Mouse (Mus musculus): ENCODE data around the gene Stx8.

The Stx8 gene

DNA sequence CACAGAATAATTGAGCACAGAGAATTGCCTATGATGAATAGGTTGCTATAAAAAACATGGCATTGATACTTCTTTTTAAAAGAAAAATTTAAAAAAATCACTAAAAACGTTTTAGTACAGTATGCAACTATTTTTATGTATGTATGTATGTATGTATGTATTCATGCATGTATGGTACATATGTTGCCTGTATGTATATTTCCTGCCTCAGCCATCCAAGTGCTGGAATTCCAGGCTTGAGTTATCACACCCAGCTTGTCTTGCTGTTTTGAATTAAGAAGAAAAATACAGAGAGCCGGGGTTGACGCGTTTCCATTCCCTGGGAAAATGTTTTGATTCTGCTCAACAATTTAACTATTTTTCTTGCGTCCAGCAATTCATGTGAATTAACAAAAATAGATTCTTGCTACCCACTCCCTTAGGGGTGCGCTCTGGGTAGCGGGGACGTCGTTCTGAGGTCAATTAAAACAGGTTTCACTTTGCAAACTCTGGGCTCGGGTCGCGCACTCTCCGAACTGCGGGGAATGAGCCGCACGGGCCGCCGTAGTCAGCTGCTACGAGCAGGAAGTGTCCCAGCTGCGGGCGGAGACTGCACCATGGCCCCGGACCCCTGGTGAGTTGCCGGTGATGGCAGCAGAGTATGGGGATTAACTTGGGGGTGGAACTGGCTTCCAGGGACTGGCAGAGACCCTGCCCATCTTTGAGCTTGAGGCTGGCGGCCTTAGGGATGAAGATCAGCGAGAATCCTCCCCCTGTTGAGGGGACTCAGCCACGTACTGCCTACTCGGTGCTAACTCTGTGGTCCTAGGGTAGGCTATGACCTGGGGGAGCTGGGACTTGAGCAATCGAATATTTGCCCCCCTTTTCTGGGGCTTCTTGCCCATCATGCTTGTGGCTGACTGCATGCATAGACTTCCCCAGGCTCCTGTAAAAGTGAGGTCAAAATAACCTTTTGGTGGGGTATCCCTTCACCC, at the start of gene Stx8:
TSS of gene Stx8 (plus strand) at position 289 of the 974 bp plus-strand sequence.
- in situ Hi-C loops (cut with MboI, MseI) = no loop called here

DNA sequence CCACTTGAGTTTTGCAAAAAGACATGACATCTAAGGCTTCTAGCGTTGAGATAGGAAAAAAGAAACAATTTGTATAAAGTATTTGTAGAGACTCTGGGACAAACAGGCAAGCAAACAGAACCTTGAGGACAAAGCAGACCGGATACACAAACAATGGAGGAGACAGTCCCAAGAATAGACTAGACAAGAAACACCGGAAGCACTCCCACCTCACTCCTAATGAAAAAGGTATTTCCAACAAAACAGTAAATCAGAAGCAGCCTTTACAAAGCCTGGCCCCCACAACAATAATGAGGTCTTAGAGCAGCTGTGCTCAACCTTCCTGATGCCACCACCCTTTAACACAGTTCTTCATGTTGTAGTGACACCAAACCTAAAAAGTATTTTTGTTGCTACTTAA, 48.9 kb upstream of the Stx8 start:
- in situ Hi-C loops (cut with MboI, MseI) = no loop called here

DNA sequence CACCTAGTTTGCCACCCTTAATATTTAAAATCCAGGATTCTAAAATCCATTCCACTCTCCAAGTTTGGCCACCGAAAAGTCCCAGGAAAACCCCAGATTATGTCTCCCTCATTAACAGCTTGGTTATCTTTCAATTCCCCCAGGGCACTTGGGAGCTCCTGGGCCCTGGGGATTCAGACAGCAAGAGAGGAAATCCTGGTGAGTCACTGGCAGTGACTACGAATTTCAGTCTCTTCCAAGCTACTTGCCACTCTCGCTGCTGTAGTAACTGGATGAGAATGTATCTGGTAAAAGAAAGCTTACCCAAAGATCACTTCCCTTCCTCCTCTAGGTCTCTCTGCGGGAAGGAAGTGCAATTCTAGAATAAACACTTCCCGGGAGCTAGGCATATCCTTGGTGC, 46.4 kb upstream of the Stx8 start:
- in situ Hi-C loops (cut with MboI, MseI) = no loop called here

DNA sequence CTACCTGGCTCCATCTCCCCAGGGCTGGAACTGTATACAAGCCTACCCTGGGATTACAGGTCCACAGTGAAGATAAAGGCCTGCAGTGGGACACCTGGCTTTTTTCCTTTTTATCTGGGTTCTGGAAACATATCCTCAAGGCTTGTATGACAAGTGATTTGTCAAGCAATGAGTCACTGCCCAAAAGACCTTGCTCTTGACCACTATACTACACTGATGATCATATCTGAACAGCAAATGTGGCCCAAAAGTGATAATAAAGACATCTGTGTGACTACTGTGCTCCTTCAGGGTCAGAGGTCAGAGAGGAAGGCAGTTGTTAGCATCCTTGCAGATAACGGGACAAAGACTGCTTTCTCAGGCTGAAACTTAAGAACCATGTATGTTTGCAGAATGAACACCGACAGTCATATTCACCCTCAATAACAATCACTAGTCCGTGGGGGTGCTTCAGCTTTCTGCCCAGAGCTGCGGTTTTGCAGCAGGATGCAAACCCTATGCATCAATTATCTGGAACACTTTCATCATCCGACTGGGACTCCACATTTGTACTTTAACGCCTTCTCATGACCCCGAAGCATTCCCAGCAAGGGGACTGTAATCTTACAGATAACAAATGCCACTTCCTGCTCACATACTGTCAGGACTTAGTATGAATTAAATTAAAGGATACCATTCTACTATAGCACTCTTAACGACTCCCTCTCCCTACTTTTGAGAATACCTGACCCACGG, 45.6 kb upstream of the Stx8 start:
- in situ Hi-C loops (cut with MboI, MseI) = no loop called here

DNA sequence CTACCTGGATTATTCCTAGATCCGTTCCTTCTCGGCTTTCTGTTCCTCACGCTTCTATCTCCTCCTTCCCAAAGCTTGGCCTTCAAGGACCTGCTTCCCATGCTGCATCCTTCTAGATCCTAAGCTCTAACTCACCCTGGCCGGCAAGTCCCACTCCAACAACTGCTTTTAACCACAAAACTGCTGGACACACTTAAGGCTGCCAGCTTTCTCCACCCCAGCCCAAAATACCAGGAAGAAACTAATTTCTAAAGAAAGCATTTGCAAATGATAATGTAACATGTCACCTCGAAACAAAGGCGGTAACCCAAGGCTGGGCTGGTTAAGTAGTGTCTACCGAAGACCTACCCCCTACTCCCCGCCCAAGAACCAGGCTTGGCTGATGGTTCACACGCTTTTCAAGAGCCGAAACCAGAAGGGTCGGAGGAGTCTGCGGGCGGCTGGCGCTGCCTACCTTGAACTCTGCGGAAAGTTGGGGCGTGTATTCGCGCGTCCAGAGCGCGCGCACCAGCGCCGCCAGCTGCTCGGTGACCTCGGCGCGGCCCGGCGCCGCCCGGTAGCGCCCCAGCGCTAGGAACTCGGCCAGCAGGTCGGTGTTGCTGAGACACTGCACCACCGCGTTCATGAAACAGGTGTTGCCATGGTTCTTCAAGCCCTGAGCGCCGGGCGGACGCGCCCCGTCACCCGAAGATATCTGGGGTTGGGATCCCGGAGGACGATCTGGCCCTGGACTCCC, 44.7 kb upstream of the Stx8 start:
- in situ Hi-C loops (cut with MboI, MseI) = no loop called here

DNA sequence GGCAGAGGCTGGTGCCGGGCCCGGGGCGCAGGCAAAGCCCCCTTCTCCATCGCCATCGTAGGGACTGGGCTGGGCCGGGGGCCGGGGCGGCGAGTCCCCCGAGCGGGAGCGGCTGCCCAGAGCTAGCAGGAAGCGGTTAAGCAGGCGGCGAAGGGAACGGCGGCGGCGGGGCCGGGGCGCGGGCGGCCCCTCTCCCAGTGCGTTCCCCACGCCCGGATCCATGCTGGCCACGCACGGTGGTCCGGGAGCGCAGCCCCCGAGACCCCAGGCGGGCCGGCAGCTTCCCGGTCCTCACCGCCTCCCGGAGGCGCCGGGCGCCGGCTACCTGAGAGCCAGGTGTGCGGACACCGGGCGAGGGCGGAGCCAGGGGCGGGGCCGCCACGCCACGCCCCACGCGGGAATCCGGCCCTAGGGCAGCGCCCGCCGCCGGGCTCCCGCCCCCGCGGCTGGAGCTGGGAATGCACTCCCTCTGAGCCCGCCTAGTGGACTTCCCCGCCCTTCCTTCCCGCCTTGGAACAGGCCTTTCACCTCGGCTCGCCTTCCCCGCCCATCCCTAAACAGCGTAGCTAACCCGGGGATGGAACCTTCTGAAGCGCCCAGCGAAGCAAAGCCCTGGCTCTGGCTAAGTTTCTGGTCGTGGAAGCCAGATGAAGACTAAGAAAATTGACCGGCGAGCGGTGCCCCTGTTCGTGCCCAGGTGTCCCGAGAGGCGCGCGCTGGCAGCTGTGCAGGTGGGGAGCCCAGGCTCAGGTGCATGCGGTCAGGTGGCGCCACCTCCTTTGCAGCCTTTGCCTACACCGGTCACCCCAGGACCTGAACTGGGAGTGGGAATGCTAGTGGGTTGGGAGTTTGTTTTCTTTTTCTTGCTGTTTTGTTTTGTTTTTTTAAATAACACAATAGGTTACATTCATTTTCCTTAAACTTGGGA, 43.9 kb upstream of the Stx8 start, which contains the start of gene Usp43:
TSS of gene Usp43 (minus strand) at position 327 of the 928 bp plus-strand sequence.
- in situ Hi-C loops (cut with MboI, MseI) = no loop called here

DNA sequence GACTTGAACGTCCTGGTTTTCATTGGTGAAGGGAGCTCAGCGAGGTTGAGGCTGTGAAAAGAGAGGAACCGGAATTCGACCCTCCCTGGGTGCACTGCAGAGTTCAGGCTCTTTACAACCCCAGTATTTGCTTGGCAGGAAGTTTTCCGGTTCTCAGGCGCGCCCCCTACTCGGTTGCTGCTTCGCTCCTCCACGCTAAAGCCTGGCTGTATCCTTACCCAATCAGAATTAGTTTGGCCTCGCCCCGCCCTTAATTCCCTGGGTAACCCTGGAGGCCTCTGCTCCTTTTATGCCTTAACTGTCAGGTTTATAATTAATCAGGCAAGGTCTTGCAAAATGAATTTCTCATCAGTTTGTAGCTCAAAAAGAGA, 43.3 kb upstream of the Stx8 start:
- in situ Hi-C loops (cut with MboI, MseI) = no loop called here

DNA sequence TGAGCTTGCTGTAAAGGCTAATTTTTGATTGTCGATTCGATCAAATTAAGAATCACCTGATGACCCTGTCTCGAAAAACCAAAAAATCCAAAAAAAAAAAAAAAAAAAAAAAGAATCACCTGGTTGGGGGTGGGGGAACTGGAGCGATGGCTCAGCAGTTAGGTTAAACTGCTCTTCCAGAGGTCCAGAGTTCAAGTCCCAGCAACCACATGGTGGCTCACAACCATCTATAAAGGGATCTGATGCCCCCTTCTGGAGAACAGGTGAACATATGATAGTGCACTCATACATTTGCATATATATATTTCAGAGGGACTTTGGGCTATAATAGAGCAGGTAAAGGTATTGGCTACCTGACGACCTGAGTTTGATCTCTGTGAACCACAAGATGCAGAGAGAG, 42.3 kb upstream of the Stx8 start:
- in situ Hi-C loops (cut with MboI, MseI) = no loop called here

DNA sequence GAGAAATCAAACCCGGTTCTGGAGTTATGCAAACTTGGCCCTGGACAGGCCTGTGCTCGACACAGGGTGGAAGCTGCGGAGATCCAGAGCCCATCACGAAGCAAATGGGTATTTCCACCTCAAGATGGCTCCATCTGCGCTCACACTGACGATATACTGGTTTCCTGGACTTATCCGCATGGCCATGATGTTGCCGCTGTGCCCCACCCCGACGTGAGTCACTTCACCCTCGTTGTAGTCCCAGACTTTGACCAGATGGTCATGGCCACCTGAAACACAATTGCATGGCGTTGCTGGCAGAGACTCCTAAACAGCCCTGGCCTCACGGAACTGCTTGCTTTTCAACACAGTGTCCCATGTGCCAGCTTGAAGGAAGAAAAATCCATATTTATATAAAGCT, 41.0 kb upstream of the Stx8 start:
- in situ Hi-C loops (cut with MboI, MseI) = no loop called here

DNA sequence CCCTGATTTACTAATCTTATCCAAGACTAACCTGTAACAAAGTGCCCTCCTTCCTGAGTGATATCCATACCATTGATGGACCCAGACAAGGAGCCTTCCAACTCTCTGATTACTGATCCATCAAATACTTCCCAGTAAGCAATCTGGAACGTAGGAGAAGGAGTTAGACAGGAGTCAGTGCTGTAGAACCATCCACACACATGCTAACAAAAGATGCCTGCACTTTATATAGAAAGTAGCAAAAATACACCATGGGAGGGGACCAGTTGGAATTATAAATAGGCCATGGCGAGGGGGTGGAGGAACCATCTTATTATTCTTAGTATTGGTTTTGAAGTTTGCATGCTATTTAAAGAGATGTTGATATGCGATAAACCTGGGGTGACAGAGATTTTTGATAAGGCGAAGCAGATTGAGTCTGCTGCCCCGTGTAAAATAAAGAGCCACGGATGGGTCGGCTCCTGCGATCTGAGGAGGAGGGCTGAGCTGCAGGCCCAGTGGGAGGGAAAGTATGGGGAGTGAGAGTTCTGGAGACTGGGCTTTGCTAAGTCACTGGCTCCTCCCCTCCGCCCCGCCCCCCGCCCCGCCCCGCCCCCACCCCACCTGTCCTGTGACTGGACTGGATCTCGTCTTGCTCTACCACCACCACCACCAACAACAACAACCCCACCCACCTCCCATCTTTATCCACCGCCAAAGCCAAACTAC, 39.5 kb upstream of the Stx8 start:
- in situ Hi-C loops (cut with MboI, MseI) = no loop called here

DNA sequence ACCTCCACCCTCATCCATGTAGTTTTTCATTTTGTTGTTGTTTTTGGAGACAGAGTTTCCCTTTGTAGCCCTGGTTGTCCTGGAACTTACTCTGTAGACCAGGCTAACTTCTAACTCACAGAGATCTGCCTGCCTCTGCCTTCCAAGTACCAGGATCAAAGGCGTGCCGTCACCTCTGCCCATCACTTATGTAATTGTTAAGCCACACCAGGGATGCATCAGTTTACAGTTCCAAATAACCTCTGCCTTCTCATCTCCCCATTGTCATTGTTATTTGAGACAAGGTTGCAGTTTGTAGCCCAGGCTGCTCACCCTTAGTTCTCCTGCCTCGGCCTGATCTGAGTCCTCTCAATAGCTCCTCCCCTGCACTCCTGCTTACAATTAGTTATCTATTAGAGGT, 33.8 kb upstream of the Stx8 start:
- in situ Hi-C loops (cut with MboI, MseI) = no loop called here

DNA sequence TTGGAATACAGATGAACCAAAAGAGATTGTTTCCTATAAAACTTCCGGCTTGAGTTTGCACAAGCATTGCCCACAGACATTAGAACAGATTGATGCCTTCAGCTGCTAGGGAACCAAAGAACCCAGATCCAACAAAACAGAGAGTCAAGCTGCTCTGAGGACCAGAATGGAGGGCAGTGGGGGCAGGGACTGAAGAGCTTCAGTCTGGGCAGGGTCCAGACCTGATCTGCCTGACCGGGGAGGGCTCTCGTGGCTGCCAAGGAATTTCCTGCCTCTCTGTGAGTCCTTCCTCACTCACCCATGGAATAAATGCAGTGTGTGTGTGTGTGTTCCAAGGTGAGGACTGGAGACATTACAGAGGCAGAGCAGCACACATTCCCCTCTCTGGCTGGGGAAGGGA, 17.8 kb upstream of the Stx8 start:
- in situ Hi-C loops (cut with MboI, MseI) = no loop called here

DNA sequence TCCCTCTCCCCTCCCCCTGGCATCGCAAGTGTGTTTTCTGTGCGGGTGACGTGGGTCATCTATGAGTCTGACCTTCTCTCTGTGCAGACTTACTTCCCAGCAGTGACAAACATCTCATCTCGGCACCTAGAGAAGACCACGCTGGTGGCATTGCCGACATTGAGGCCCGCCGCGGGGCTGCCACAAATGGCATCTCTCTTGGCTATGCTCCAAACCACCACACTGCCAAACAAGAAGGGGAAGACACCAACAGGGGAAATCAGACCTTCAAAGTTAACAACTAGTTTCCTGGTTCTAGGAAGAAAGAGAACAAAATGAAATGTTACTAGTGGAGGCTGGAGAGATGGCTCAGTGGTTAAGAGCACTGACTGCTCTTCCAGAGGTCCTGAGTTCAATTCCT, 16.5 kb upstream of the Stx8 start:
- in situ Hi-C loops (cut with MboI, MseI) = no loop called here

DNA sequence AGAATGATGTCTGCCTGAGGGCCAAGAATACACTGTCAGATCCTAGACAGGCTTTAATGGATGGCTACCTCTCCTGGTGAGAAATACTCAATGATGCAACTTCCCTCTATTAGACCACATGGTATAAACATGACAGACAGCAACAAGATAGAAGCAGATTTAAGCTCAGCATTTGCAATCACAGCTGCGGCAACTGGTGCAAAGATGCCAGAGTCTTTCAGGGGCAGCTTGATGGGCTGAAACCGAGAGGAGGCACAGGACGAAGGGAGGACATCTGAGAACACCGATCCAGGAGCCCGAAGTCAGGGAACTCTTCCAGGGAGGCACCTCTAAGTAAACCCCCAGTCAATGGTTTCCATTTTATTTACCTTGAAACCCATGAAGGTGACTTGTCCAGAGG, 12.4 kb upstream of the Stx8 start:
- in situ Hi-C loops (cut with MboI, MseI) = no loop called here

DNA sequence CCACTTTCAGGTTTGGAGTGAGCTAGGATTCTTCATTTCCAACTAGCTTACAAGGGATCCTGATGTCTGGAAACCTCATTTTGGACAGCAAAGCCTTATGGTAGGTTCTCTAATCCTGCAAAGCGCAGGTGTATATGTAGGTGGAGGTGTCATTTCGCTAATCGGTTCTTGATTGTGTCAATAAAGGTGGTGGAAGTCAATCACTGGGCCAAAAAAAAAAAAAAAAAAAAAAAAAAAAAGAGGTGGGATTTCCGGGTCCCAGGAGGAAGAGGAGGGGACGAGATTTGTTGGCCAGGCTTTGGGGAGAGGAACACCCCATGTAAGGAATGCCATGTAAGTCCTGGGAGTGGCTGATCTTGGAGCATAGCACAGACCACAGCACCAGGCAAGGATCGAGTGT, 11.6 kb upstream of the Stx8 start:
- in situ Hi-C loops (cut with MboI, MseI) = no loop called here

DNA sequence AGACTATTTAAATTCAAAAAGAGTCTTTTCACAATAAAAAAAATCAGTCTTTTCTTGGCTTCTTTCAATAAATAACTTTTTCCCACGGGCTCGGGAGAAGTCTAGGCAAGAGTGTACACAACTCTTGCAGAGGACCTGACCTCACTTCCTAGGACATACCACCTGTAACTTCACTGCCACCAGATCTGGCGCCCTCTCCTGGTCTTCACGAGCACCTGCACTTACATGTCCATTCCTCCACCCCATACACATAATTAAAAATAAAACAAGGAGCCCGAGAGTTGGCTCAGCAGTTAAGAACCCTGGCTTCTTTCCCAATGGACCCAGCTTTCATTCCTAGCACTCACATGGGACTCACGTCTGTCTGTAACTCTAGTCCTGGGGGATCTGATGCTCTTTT, 1.9 kb upstream of the Stx8 start:
- in situ Hi-C loops (cut with MboI, MseI) = no loop called here

DNA sequence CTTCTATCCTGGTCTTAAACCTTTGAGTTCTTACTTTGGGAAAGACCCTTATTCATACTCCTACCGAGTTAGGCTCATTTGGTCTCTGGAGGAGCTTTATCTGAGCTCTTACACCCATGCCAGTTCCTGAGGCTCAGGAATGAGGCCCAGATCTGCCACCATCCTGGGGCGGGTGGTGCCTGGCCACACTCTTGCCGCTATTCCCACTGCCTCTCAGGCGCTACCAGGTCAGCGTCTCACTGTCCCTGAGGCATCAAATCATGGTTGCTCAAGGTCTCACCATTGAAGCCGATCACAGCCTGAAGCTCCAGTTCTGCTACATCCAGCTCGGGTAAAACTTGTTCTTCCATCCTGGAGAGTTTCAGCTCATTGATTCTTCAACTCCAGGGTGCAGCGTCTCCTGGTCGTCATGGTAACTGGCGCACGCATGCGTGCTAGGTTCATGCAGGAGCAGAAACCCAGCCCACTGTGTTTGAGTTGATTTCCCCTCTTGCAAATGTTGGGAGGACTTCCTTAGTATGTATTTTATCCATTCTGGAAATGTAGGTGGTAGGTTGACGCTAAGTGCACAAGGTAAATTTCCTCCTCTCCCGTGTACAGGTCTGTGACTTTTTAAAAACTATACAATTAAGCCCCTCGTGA, 630 bp upstream of the Stx8 start, which contains the start of gene Cfap52:
TSS of gene Cfap52 (minus strand) at position 410 of the 642 bp plus-strand sequence.
- in situ Hi-C loops (cut with MboI, MseI) = no loop called here

DNA sequence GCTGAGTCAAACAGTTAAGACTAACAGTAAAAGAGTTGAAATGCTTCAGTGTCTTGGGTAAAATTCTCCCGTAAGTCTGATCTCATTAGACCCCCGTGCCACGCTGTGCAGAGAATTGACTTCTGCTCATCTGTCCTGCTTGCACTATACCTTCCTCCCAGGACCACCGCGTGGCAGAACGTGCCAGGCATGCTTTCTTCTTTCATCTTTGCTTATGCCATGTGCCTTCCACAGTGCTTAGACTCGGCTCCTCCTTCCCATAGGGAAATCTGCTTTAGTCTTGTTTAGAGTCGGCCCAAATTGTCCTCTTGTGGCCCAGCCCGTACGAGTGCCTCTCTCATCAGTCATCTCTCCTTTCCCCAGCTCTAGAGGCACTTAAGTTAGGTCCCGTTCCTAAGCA, 1.8 kb downstream of the Stx8 start:
- in situ Hi-C loops (cut with MboI, MseI) = no loop called here

DNA sequence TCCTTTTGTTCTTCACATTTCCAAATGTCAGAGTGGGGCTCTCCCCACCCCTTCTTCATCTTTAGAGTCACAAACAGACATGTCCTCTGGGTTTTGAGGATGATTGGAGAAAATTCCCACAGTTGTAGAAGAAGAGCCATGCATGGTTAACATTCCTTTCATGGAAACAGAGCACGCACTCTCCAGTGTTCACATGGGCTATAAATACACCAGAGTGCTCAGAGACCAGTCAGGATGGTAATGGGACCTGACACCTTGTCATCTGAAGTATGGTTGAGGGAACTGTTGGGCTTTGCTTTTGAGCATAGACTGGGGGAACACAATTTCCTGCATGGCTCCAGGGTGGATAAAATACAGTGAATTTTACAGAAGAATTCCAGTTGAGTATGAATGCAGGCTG, 6.6 kb downstream of the Stx8 start:
- in situ Hi-C loops (cut with MboI, MseI) = loop anchor here (10.0 kb wide), 1 partner anchor 888 kb away; no protein-coding TSS in a partner anchor

DNA sequence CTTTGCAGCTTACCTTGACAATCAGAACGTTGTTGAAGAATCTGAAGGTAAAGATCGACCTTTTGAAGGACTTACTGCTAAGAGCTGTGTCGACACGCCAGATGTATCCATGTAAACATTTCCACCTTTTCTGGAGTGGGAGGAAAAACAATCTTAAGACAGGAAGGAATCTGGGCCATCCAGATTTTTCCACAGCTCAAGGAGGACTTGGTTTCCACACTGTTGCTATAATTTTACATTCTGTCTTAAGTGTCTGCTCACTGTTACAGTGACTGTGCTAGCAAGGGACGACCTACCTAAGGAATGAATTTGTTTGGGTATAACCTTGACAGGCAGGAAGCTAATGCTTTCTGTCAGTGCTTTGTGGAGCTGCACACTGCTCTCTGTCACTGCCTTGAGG, 7.2 kb downstream of the Stx8 start:
- in situ Hi-C loops (cut with MboI, MseI) = loop anchor here (10.0 kb wide), 1 partner anchor 888 kb away; no protein-coding TSS in a partner anchor
